Mouse (Mus musculus) forebrain, embryonic 14.5 days (tissue): ENCODE results near the gene P2rx7. TPM values are rescaled to one million over a fixed set of nuclear protein-coding genes. Genes with fewer than 3 reads are reported as not detected.
A peak's percentile ranks its signal among the peaks of the same experiment; 100 is the strongest.

ENCODE experiments used
- ATAC-seq: fragments of 200-750 bp; cut with Nextera tagmentation; 2 replicates; pipeline ENCODE4 v1.8.0; 2017; ENCODE audit warnings: mild to moderate bottlenecking, moderate library complexity
- DNase-seq: peaks from one replicate; pipeline ENCODE4 v3.0.0-alpha.2; 2015; ENCODE audit warnings: low spot score
- H3K27ac ChIP-seq: fragments of 300-500 bp; sonication (generic); 2 replicates; pipeline ENCODE4 v1.5.1; 2014; ENCODE audit warnings: low read depth, mild to moderate bottlenecking, control low read depth, low read length, moderate library complexity
- H3K27me3 ChIP-seq: fragments of 300-500 bp; sonication (generic); replicated peaks from 2 replicates; pipeline ENCODE4 v1.6.1; 2014; ENCODE audit warnings: low read length, control low read depth, mixed read lengths; ENCODE audit not compliant: control insufficient read depth, insufficient read depth
- H3K36me3 ChIP-seq: fragments of 300-500 bp; sonication (generic); 2 replicates; pipeline ENCODE4 v1.6.1; 2014; ENCODE audit warnings: low read length, control low read depth; ENCODE audit not compliant: control insufficient read depth, insufficient read depth
- H3K4me1 ChIP-seq: fragments of 300-500 bp; sonication (generic); 2 replicates; pipeline ENCODE4 v1.6.1; 2014; ENCODE audit warnings: antibody characterized with exemption, low read length, control low read depth; ENCODE audit not compliant: control insufficient read depth, insufficient read depth
- H3K4me2 ChIP-seq: fragments of 300-500 bp; sonication (generic); 2 replicates; pipeline ENCODE4 v1.6.1; 2014; ENCODE audit warnings: mild to moderate bottlenecking, control low read depth, low read length
- H3K4me3 ChIP-seq: fragments of 300-500 bp; sonication (generic); 2 replicates; pipeline ENCODE4 v1.5.1; 2014; ENCODE audit warnings: low read depth, low read length, control low read depth
- H3K9ac ChIP-seq: fragments of 300-500 bp; sonication (generic); 2 replicates; pipeline ENCODE4 v1.6.1; 2014; ENCODE audit warnings: mild to moderate bottlenecking, low read length, control low read depth, moderate library complexity
- H3K9me3 ChIP-seq: fragments of 300-500 bp; sonication (generic); replicated peaks from 2 replicates; pipeline ENCODE4 v1.6.1; 2016; ENCODE audit warnings: low read length, control low read depth, mixed read lengths; ENCODE audit not compliant: control insufficient read depth
- WGBS: fragments of 180-500 bp; shearing (Covaris S2); extraction: QIAGEN DNeasy Blood & Tissue Kit; methylation state at CpG from one replicate; pipeline ENCODE4 v1.1.7; 2014; 5-methylcytosine and 5-hydroxymethylcytosine counted together
- polyA plus RNA-seq: library from polyadenylated mRNA; unstranded; fragments of >200 nt; fragmentation: Nextera tagmentation; extraction: Ambion mirVana; gene quantifications from 2 replicates; pipeline ENCODE4 v1.2.1, GENCODE M21; 2014

Gene P2rx7
- polyA plus RNA-seq, 1 experiment from 2014 or later, result 1.5 TPM

DNA sequence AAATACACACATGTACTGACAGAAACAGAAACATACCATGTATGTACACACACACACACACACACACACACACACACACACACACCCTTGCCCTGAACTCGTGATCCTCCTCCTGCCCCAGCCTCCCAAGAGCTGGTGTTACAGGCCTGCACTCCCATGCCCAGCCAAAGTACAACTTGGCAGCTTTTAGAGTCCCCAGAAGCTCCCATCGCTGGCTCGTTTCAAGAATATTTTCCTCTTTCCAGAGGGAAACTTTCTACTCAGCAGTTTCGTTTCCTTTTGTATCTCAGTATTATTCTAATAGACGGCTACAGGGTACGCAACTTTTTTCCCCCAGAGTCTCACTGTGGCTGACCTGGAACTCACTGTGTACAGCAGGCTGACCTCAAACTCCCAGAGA, 58.4 kb downstream of the P2rx7 start:
- ATAC-seq, result no peak
- WGBS, result 75% methylated on average over 6 of the region's 6 CpGs
- Histone ChIP-seq H3K36me3 (no peaks in the 10 kb centered on the region), H3K9ac (no peak overlapping the region), H3K27me3 (no peaks in the 10 kb centered on the region), H3K4me3 (no peak overlapping the region), H3K9me3 (no peaks in the 10 kb centered on the region), H3K4me1 (peaks cover 6% of the 10 kb centered on the region; the same call in 1 of the 2 replicates), H3K4me2 (no peak overlapping the region), H3K27ac (no peak overlapping the region)
- no peak for DNase-seq

GRCm38 (mm10) chr5:122703574-122703973, 59.9 kb downstream of the P2rx7 start:
- 86% methylated on average over 2 of the region's 2 CpGs for WGBS
- H3K4me3 ChIP-seq, result no peak overlapping the region
- no peak for ATAC-seq
- H3K4me2 ChIP-seq, result no peak overlapping the region
- no peaks in the 10 kb centered on the region for H3K27me3 ChIP-seq
- H3K9ac ChIP-seq, result no peak overlapping the region
- no peak overlapping the region for H3K27ac ChIP-seq
- no peaks in the 10 kb centered on the region for H3K9me3 ChIP-seq
- H3K36me3 ChIP-seq, result no peaks in the 10 kb centered on the region
- H3K4me1 ChIP-seq, result peaks cover 6% of the 10 kb centered on the region; the same call in 1 of the 2 replicates
- DNase-seq, result no peak

GRCm38 (mm10) chr5:122704571-122704970, 60.9 kb downstream of the P2rx7 start:
- no peaks in the 10 kb centered on the region for H3K36me3 ChIP-seq
- DNase-seq (no peak), ATAC-seq (no peak)
- no peaks in the 10 kb centered on the region for H3K27me3 ChIP-seq
- no peak overlapping the region for H3K4me2 ChIP-seq
- no peaks in the 10 kb centered on the region for H3K9me3 ChIP-seq
- H3K4me3 ChIP-seq, result no peak overlapping the region
- no peak overlapping the region for H3K27ac ChIP-seq
- 88% methylated on average over 4 of the region's 4 CpGs for WGBS
- no peak overlapping the region for H3K9ac ChIP-seq
- peaks cover 6% of the 10 kb centered on the region; the same call in 1 of the 2 replicates for H3K4me1 ChIP-seq

GRCm38 (mm10) chr5:122705174-122705573, 61.5 kb downstream of the P2rx7 start:
- H3K9ac ChIP-seq, result no peak overlapping the region
- H3K4me1 ChIP-seq, result peaks cover 6% of the 10 kb centered on the region; the same call in 1 of the 2 replicates
- no peaks in the 10 kb centered on the region for H3K9me3 ChIP-seq
- ATAC-seq, result no peak
- 80% methylated on average over 3 of the region's 3 CpGs for WGBS
- H3K4me2 ChIP-seq, result no peak overlapping the region
- H3K27ac ChIP-seq, result no peak overlapping the region
- no peaks in the 10 kb centered on the region for H3K27me3 ChIP-seq
- H3K36me3 ChIP-seq, result no peaks in the 10 kb centered on the region
- H3K4me3 ChIP-seq, result no peak overlapping the region
- no peak for DNase-seq

GRCm38 (mm10) chr5:122706917-122707275, 63.2 kb downstream of the P2rx7 start:
- 39% methylated on average over 5 of the region's 5 CpGs for WGBS
- H3K9ac ChIP-seq, result peak overlapping the region; percentile 82
- DNase-seq, result no peak

GRCm38 (mm10) chr5:122707276-122708181, 63.8 kb downstream of the P2rx7 start, which contains the start of gene P2rx4:
TSS of gene P2rx4 (plus strand) at chr5:122707544.
- Histone ChIP-seq H3K9me3 (no peaks in the 10 kb centered on the region), H3K4me2 (peak within 1 kb of the TSS; percentile 62), H3K27me3 (no peaks in the 10 kb centered on the region), H3K4me3 (peak within 1 kb of the TSS; percentile 57), H3K27ac (peak within 1 kb of the TSS; percentile 45; the same call in 1 of the 2 replicates), H3K9ac (peak within 1 kb of the TSS; percentile 82), H3K4me1 (peaks cover 6% of the 10 kb centered on the region; the same call in 1 of the 2 replicates), H3K36me3 (no peaks in the 10 kb centered on the region)
- DNase-seq, result peak; percentile 87
- 1% methylated on average over 62 of the region's 66 CpGs for WGBS
- ATAC-seq, result peak; percentile 92

More at GRCm38 (mm10) chr5:122706917-122707275, 63.2 kb downstream of the P2rx7 start:
- peak; percentile 25; the same call in 1 of the 2 replicates for ATAC-seq
- Histone ChIP-seq H3K27ac (no peak overlapping the region; the same call in 1 of the 2 replicates), H3K9me3 (no peaks in the 10 kb centered on the region), H3K36me3 (no peaks in the 10 kb centered on the region), H3K4me2 (peak overlapping the region; percentile 62), H3K4me1 (peaks cover 6% of the 10 kb centered on the region; the same call in 1 of the 2 replicates), H3K4me3 (peak overlapping the region; percentile 57), H3K27me3 (no peaks in the 10 kb centered on the region)

GRCm38 (mm10) chr5:122708819-122709218, 65.1 kb downstream of the P2rx7 start:
- ATAC-seq (no peak), DNase-seq (no peak)
- Histone ChIP-seq H3K4me2 (no peak overlapping the region), H3K4me3 (no peak overlapping the region), H3K4me1 (peaks cover 6% of the 10 kb centered on the region; the same call in 1 of the 2 replicates), H3K36me3 (no peaks in the 10 kb centered on the region), H3K27me3 (no peaks in the 10 kb centered on the region), H3K9me3 (no peaks in the 10 kb centered on the region), H3K9ac (no peak overlapping the region), H3K27ac (no peak overlapping the region)
- WGBS, result 88% methylated on average over 6 of the region's 6 CpGs

- no peaks in the 10 kb centered on the region for H3K36me3 ChIP-seq
- no peaks in the 10 kb centered on the region for H3K27me3 ChIP-seq
- ATAC-seq (no peak), DNase-seq (no peak)
- no peaks in the 10 kb centered on the region for H3K9me3 ChIP-seq
- no peak overlapping the region for H3K4me2 ChIP-seq
- no peak overlapping the region for H3K27ac ChIP-seq
- 81% methylated on average over 1 of the region's 1 CpGs for WGBS
- no peak overlapping the region for H3K9ac ChIP-seq
- H3K4me3 ChIP-seq, result no peak overlapping the region
- no peaks in the 10 kb centered on the region for H3K4me1 ChIP-seq
Measured at GRCm38 (mm10) chr5:122715723-122716122, 72.0 kb downstream of the P2rx7 start.

DNA sequence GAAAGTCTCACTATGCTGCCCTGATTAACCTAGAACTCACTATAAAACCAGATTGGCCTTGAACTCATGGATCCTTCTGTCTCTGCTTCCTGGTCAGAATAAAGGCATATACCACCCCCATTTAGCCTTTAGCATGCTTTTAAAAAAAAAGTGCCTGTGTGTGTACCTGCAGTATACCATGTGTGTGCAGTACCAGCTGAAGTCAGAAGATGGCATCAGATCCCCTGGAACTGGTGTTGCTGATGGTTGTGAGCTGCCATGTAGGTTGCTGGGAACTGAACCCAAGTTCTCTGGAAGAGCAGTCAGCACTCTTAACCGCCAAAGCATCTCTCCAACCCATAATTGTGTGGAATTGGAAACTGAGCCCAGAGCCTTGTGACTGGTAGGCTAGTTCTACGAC, 73.1 kb downstream of the P2rx7 start:
- Histone ChIP-seq H3K4me2 (no peak overlapping the region), H3K9ac (no peak overlapping the region), H3K36me3 (no peaks in the 10 kb centered on the region), H3K4me3 (no peak overlapping the region), H3K27me3 (no peaks in the 10 kb centered on the region), H3K4me1 (no peaks in the 10 kb centered on the region), H3K27ac (no peak overlapping the region), H3K9me3 (no peaks in the 10 kb centered on the region)
- DNase-seq, result no peak
- WGBS, result 93% methylated on average over 2 of the region's 2 CpGs
- no peak for ATAC-seq
